Mouse (Mus musculus): ENCODE results near the gene Cdr2l.

GRCm38 (mm10) chr11:115439906-115440595, 58.3 kb downstream of the Cdr2l start, which contains the start of gene Trim80:
- no peak for TF ChIP-seq POLR2A (IDR thresholded peaks at IDR 0.05; ENCODE audit: extremely low read depth, insufficient read depth, low read length)
- TF ChIP-seq CTCF (IDR thresholded peaks at IDR 0.05; ENCODE audit: extremely low read depth, insufficient read depth, low read length) = no peak

All from cortical plate, adult 2 months (tissue).